Comparison of ENCODE assay signal across 13 mouse cellular contexts in the genomic region with DNA sequence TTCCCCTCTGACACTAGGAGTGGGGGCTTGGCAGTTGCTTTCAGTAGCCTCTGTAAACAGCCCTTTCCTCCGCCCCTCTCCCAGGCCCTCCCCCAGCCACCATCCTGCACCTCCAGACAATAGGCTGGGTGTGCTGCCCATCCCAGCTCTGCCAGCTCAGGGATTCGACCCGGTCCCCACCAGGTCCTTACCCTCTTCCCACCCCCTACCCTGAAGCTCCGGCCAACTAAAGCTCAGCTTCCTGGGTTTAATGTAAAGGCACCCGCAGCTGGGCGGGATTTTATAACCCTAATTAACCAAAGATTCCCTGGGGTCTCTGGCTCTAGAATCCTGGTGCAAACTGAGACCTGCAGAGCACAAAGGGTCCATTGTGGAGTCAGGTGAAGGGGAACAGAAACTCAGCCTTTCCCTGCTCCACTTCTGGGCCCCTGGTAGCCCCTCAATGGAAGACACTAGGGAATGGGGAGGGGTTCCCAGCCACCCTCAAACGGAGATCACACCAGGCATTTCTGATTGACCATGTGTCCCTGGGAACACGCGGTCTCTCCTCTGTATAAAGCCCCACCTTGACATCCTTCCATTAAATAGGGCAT. TPM values are rescaled to one million over a fixed set of nuclear protein-coding genes. Genes with fewer than 3 reads are reported as not detected.
DNase-seq lines count a peak whose midpoint lies in the region; ATAC-seq and TF ChIP-seq lines count a peak whose summit lies in the region.
"Had no signal": no experiment of that assay in that cellular context is flagged by ENCODE, and none has a peak within 500 bp of the region (broad histone marks: within the 10 kb centered on the region; RNA-seq: fewer than 3 reads in every experiment).

No protein-coding gene starts in this region.

- H3K27ac ChIP-seq in forebrain, embryonic 11.5 days (ENCODE audit: low read depth, low read length): peak overlapping the region; percentile 87
- peak overlapping the region; percentile 60; the same call in 1 of the 2 replicates for H3K27ac ChIP-seq in hindbrain, postnatal 0 days
- peak overlapping the region; percentile 67; the same call in 1 of the 2 replicates for H3K27ac ChIP-seq in neural tube, embryonic 11.5 days (ENCODE audit: low read depth, low read length)
- H3K27ac ChIP-seq: heart, embryonic 15.5 days had no signal

- WGBS in forebrain, embryonic 11.5 days: 5% methylated on average over 9 of the region's 9 CpGs
- 18% methylated on average over 9 of the region's 9 CpGs for WGBS in hindbrain, postnatal 0 days
- 5% methylated on average over 9 of the region's 9 CpGs for WGBS in neural tube, embryonic 11.5 days

- no peaks in the 10 kb centered on the region for H3K9me3 ChIP-seq in forebrain, embryonic 11.5 days (ENCODE audit: control insufficient read depth, low read length)
- H3K9me3 ChIP-seq in hindbrain, postnatal 0 days (ENCODE audit: low read length): no peaks in the 10 kb centered on the region
- no peaks in the 10 kb centered on the region for H3K9me3 ChIP-seq in neural tube, embryonic 11.5 days (ENCODE audit: control insufficient read depth, low read length)
- H3K9me3 ChIP-seq: heart, embryonic 15.5 days had no signal

- intact Hi-C loops in heart, postnatal 25 days (cut with DNase I): no loop called here

- peak overlapping the region; percentile 24 for H3K9ac ChIP-seq in forebrain, embryonic 11.5 days (ENCODE audit: low read length)
- H3K9ac ChIP-seq in hindbrain, postnatal 0 days (replicated peaks; ENCODE audit: low read length): no peak overlapping the region
- no peak overlapping the region for H3K9ac ChIP-seq in neural tube, embryonic 11.5 days (ENCODE audit: low read length)
- H3K9ac ChIP-seq: heart, embryonic 15.5 days had no signal

- TF ChIP-seq CTCF in hindbrain, postnatal 0 days (IDR thresholded peaks at IDR 0.05; ENCODE audit: low read depth): no peak

- peak overlapping the region; percentile 22; the same call in 1 of the 2 replicates for H3K4me2 ChIP-seq in forebrain, embryonic 11.5 days (ENCODE audit: low read depth, low read length, severe bottlenecking)
- no peak overlapping the region for H3K4me2 ChIP-seq in hindbrain, postnatal 0 days (ENCODE audit: low read depth, low read length)
- H3K4me2 ChIP-seq in neural tube, embryonic 11.5 days (ENCODE audit: low read depth): no peak overlapping the region
- H3K4me2 ChIP-seq: heart, embryonic 15.5 days had no signal

- no peaks in the 10 kb centered on the region for H3K36me3 ChIP-seq in forebrain, embryonic 11.5 days (ENCODE audit: control insufficient read depth, insufficient read depth, low read length)
- H3K36me3 ChIP-seq in hindbrain, postnatal 0 days (ENCODE audit: insufficient read depth, low read length): no peaks in the 10 kb centered on the region
- no peaks in the 10 kb centered on the region for H3K36me3 ChIP-seq in neural tube, embryonic 11.5 days (ENCODE audit: control insufficient read depth, insufficient read depth, low read length)
- H3K36me3 ChIP-seq: heart, embryonic 15.5 days had no signal

- peak; percentile 63 for DNase-seq in embryo, embryonic 11 days
- peak; percentile 84 for DNase-seq in forebrain, embryonic 11.5 days (ENCODE audit: low spot score)
- DNase-seq in hindbrain, postnatal 0 days (ENCODE audit: low spot score): no peak
- peak; percentile 51 for DNase-seq in neural tube, embryonic 11.5 days (ENCODE audit: low spot score)
- DNase-seq in layer of hippocampus, adult 11-12 months (ENCODE audit: low spot score): no peak
- DNase-seq in heart, postnatal 25 days (ENCODE audit: low spot score): no peak
- no peak for DNase-seq in urinary bladder, postnatal 4 days (ENCODE audit: low spot score in 2 of 2)
- no peak for DNase-seq in urinary bladder, postnatal 10 days (ENCODE audit: low spot score)
- DNase-seq: adrenal gland, postnatal 10 days; cerebellum, postnatal 14 days; kidney, postnatal 36 days; liver had no signal

- ATAC-seq in forebrain, embryonic 11.5 days (replicated peaks; ENCODE audit: low FRiP score): peak; percentile 67
- no peak for ATAC-seq in hindbrain, postnatal 0 days
- ATAC-seq in neural tube, embryonic 11.5 days (ENCODE audit: insufficient read depth, low FRiP score, low TSS enrichment): peak; percentile 35; the same call in 1 of the 2 replicates

- peaks cover 26% of the 10 kb centered on the region for H3K4me1 ChIP-seq in forebrain, embryonic 11.5 days (replicated peaks; ENCODE audit: control insufficient read depth, insufficient read depth, low read length)
- peaks cover 28% of the 10 kb centered on the region for H3K4me1 ChIP-seq in hindbrain, postnatal 0 days (ENCODE audit: insufficient read depth, low read length)
- H3K4me1 ChIP-seq in neural tube, embryonic 11.5 days (ENCODE audit: control insufficient read depth, insufficient read depth, low read length): peaks cover 25% of the 10 kb centered on the region

- no peaks in the 10 kb centered on the region for H3K27me3 ChIP-seq in forebrain, embryonic 11.5 days (ENCODE audit: control insufficient read depth, insufficient read depth, low read length)
- H3K27me3 ChIP-seq in hindbrain, postnatal 0 days (ENCODE audit: insufficient read depth, low read length): no peaks in the 10 kb centered on the region
- H3K27me3 ChIP-seq in neural tube, embryonic 11.5 days (ENCODE audit: control insufficient read depth, insufficient read depth, low read length): no peaks in the 10 kb centered on the region

- no peak overlapping the region for H3K4me3 ChIP-seq in forebrain, embryonic 11.5 days (ENCODE audit: low read depth, low read length)
- no peak overlapping the region for H3K4me3 ChIP-seq in hindbrain, postnatal 0 days (ENCODE audit: low read length)
- H3K4me3 ChIP-seq in neural tube, embryonic 11.5 days (ENCODE audit: low read depth, low read length): no peak overlapping the region
- H3K4me3 ChIP-seq: heart, embryonic 15.5 days had no signal

RNA-seq across cellular contexts. Expression of a gene that starts 53.2 kb away (rescaled TPM):
- polyA plus RNA-seq in forebrain, embryonic 11.5 days (2014; fragmentation: Nextera tagmentation; extraction: Ambion mirVana): 40.2 and 43.7 TPM in 2 replicates
- 72.6 and 78.4 TPM in 2 replicates for total RNA-seq in hindbrain, postnatal 0 days (2014; rRNA removed)
- 51.6 and 52.3 TPM in 2 replicates for polyA plus RNA-seq in hindbrain, postnatal 0 days (2015; fragmentation: Nextera tagmentation; extraction: Ambion mirVana)
- polyA plus RNA-seq in neural tube, embryonic 11.5 days (2014; fragmentation: Nextera tagmentation; extraction: Ambion mirVana): 47.0 and 47.2 TPM in 2 replicates
- 10 to 100 TPM; 20.6 to 21.4 TPM for total RNA-seq in heart, postnatal 25 days (2021)

Comparison
In these comparisons a context has a peak if more than half of its experiments do, and no peak if none do; other contexts are left out.
1. DNase-seq: peak in embryo, embryonic 11 days (single experiment), forebrain, embryonic 11.5 days (single experiment) and neural tube, embryonic 11.5 days (single experiment); none in hindbrain, postnatal 0 days (single experiment), layer of hippocampus, adult 11-12 months (single experiment), heart, postnatal 25 days (single experiment), urinary bladder, postnatal 4 days (0 of 2) and urinary bladder, postnatal 10 days (single experiment).
2. Peak in every context shown above with its lines, with median percentiles within 50 percentile points of each other: H3K27ac ChIP-seq.